Mouse (Mus musculus): Measurements from ENCODE around the gene Havcr2. TPM values are rescaled to one million over a fixed set of nuclear protein-coding genes. Genes with fewer than 3 reads are reported as not detected.
"Not testable (repeated sequence)": the region's sequence is repeated elsewhere in the genome, so short reads cannot be mapped to it uniquely, and the experiment has no call there.

The Havcr2 gene
- total RNA-seq, 2 experiments from 2014 or later = 0.33 to 0.49 TPM

GRCm38 (mm10) chr11:46449461-46450080 lies 5.2 kb upstream of the Havcr2 start:
- intact Hi-C loops (cut with DNase I) = loop anchor here (10.0 kb wide), 1 partner anchor 185 kb away; no protein-coding TSS in a partner anchor
- peak in 1 of 2 experiments; percentile 5 for DNase-seq

- intact Hi-C loops (cut with DNase I) = no loop called here
- no peak for DNase-seq
Measured at GRCm38 (mm10) chr11:46459960-46460359, 5.2 kb downstream of the Havcr2 start.

GRCm38 (mm10) chr11:46461362-46461761 lies 6.6 kb downstream of the Havcr2 start:
- no peak for DNase-seq
- intact Hi-C loops (cut with DNase I) = no loop called here

- intact Hi-C loops (cut with DNase I) = no loop called here
- no peak for DNase-seq
Measured at GRCm38 (mm10) chr11:46461931-46462330, 7.2 kb downstream of the Havcr2 start.

- intact Hi-C loops (cut with DNase I) = no loop called here
- DNase-seq = no peak
Measured at GRCm38 (mm10) chr11:46466878-46467277, 12.1 kb downstream of the Havcr2 start.

- intact Hi-C loops (cut with DNase I) = no loop called here
- DNase-seq = no peak
Measured at GRCm38 (mm10) chr11:46474220-46474619, 19.5 kb downstream of the Havcr2 start.

GRCm38 (mm10) chr11:46479311-46479710 lies 24.6 kb downstream of the Havcr2 start:
- no peak for DNase-seq
- intact Hi-C loops (cut with DNase I) = no loop called here

GRCm38 (mm10) chr11:46480517-46480916 lies 25.8 kb downstream of the Havcr2 start:
- intact Hi-C loops (cut with DNase I) = no loop called here
- peak in 1 of 2 experiments; percentile 3 for DNase-seq

GRCm38 (mm10) chr11:46488231-46488630 lies 33.5 kb downstream of the Havcr2 start:
- intact Hi-C loops (cut with DNase I) = no loop called here
- no peak for DNase-seq

GRCm38 (mm10) chr11:46488650-46489049 lies 33.9 kb downstream of the Havcr2 start:
- DNase-seq = no peak
- intact Hi-C loops (cut with DNase I) = no loop called here

GRCm38 (mm10) chr11:46507146-46507545 lies 52.4 kb downstream of the Havcr2 start:
- DNase-seq = no peak
- intact Hi-C loops (cut with DNase I) = no loop called here

- intact Hi-C loops (cut with DNase I) = no loop called here
- no peak for DNase-seq
Measured at GRCm38 (mm10) chr11:46509900-46510299, 55.2 kb downstream of the Havcr2 start.

GRCm38 (mm10) chr11:46521341-46521740 lies 66.6 kb downstream of the Havcr2 start:
- DNase-seq; intact Hi-C loops (cut with DNase I): not testable (repeated sequence)

GRCm38 (mm10) chr11:46522719-46523118 lies 68.0 kb downstream of the Havcr2 start:
- intact Hi-C loops (cut with DNase I) = no loop called here

GRCm38 (mm10) chr11:46523912-46524311 lies 69.2 kb downstream of the Havcr2 start, which contains the start of gene Gm12169:
Gene Gm12169 (plus strand): TSS chr11:46524212.
- DNase-seq = no peak
- intact Hi-C loops (cut with DNase I) = no loop called here

More at GRCm38 (mm10) chr11:46522719-46523118, 68.0 kb downstream of the Havcr2 start:
- DNase-seq = no peak

GRCm38 (mm10) chr11:46530149-46530548 lies 75.4 kb downstream of the Havcr2 start:
- intact Hi-C loops (cut with DNase I) = no loop called here
- no peak for DNase-seq

Other genes starting within 250 kb of the Havcr2 start
- not detected for gene Fndc9, start 219.4 kb upstream of the Havcr2 start, total RNA-seq (2021)
- gene Cyfip2, start 142.1 kb upstream of the Havcr2 start, total RNA-seq (2021) = 10 to 100 TPM; 41.6 to 47.3 TPM
- gene Itk, start 65.4 kb upstream of the Havcr2 start, total RNA-seq (2021) = 1 to 10 TPM in 1 of 2 experiments, under 1 TPM in 1; 0.26 to 3.5 TPM
- gene Fam71b, start 58.4 kb upstream of the Havcr2 start, total RNA-seq (2021) = not detected
- gene Med7, start 18.0 kb upstream of the Havcr2 start, total RNA-seq (2021) = 10 to 100 TPM; 18.6 to 21.8 TPM
- gene Gm12169, start 69.3 kb downstream of the Havcr2 start, total RNA-seq (2021) = not detected
- not detected for gene BC053393, start 116.6 kb downstream of the Havcr2 start, total RNA-seq (2021)
- gene Dppa1, start 174.3 kb downstream of the Havcr2 start, total RNA-seq (2021) = not detected

Measured in heart, postnatal 14 days (tissue).